Mouse (Mus musculus): Measurements from ENCODE around the gene Mybl2. TPM values are rescaled to one million over a fixed set of nuclear protein-coding genes. Genes with fewer than 3 reads are reported as not detected.

The Mybl2 gene
- 21.7 and 27.3 TPM in 2 replicates for polyA plus RNA-seq (2012)

- H3K9me3 ChIP-seq (ENCODE audit: control insufficient read depth, low read length) = no peaks in the 10 kb centered on the region
- TF ChIP-seq GATA1 (IDR thresholded peaks at IDR 0.05; ENCODE audit: low read length) (peak; percentile 59), TAL1 (IDR thresholded peaks at IDR 0.05; ENCODE audit: low read length) (peak; percentile 76)
- peaks cover 39% of the 10 kb centered on the region for H3K36me3 ChIP-seq (ENCODE audit: control insufficient read depth)
- H3K4me1 ChIP-seq (ENCODE audit: control insufficient read depth) = peaks cover 60% of the 10 kb centered on the region
- H3K4me3 ChIP-seq (replicated peaks) = peak within 1 kb of the TSS; percentile 73
- H3K27me3 ChIP-seq (ENCODE audit: control insufficient read depth) = no peaks in the 10 kb centered on the region
Observed at GRCm38 (mm10) chr2:163054335-163054840, at the start of gene Mybl2. Gene Mybl2, plus strand, starts transcription at chr2:163054687.

GRCm38 (mm10) chr2:163007299-163007698 lies 47.2 kb upstream of the Mybl2 start:
- no peaks in the 10 kb centered on the region for H3K4me1 ChIP-seq (ENCODE audit: control insufficient read depth)
- TF ChIP-seq GATA1 (IDR thresholded peaks at IDR 0.05; ENCODE audit: low read length) = no peak
- TF ChIP-seq TAL1 (IDR thresholded peaks at IDR 0.05; ENCODE audit: low read length) = no peak
- H3K36me3 ChIP-seq (ENCODE audit: control insufficient read depth) = no peaks in the 10 kb centered on the region; the same call in 1 of the 2 replicates
- no peaks in the 10 kb centered on the region for H3K9me3 ChIP-seq (ENCODE audit: control insufficient read depth, low read length)
- no peak overlapping the region for H3K4me3 ChIP-seq (replicated peaks)
- H3K27me3 ChIP-seq (ENCODE audit: control insufficient read depth) = no peaks in the 10 kb centered on the region

DNA sequence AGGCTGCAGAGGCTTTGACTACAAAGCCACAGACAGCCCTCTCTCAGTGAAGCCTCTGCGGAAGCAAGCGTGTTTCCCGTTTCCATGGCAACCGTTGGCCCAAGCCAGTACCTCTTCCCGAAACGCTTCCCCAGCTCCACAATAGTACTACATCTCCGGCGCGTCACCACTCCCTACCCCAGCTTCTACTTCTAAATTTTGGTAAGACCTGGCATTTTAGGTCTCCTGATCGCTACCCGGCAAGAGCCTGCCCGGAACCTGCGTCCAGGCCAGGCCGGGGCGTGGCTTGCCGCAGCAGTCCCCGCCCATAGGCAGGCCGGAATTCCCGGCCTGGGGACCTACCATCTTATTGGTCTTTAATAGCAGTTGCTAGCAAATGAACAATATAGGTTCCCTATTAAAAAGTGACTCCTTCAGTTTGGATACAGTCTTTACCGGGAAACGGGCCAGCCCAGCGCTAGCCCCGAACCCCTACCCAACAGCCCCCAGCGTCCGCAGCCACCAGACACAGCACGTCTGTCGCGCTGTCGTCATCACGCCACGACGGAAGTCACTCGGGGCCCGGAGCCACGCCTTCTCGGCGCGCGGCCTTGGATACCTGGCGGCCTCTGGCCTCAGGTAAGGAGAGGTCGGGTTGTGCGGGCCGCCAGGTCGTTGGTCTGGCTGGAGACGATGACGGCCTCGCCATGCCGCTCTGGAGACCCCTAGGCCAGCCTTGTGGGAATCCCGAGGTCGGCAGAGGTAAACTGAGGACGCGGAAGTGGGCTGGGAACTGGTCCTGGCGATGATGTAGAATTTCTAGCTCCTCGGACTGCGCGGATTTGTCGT lies 37.4 kb upstream of the Mybl2 start, which contains the start of gene Ift52:
Gene Ift52, plus strand, starts transcription at position 439 of the 828 bp plus-strand sequence.
- Histone ChIP-seq H3K27me3 (ENCODE audit: control insufficient read depth) (no peaks in the 10 kb centered on the region), H3K4me1 (ENCODE audit: control insufficient read depth) (peaks cover 17% of the 10 kb centered on the region), H3K4me3 (replicated peaks) (peak within 1 kb of the TSS; percentile 74), H3K36me3 (ENCODE audit: control insufficient read depth) (no peaks in the 10 kb centered on the region; the same call in 1 of the 2 replicates), H3K9me3 (ENCODE audit: control insufficient read depth, low read length) (no peaks in the 10 kb centered on the region)
- TF ChIP-seq TAL1 (IDR thresholded peaks at IDR 0.05; ENCODE audit: low read length) = no peak
- no peak for TF ChIP-seq GATA1 (IDR thresholded peaks at IDR 0.05; ENCODE audit: low read length)

GRCm38 (mm10) chr2:163031289-163031688 lies 23.2 kb upstream of the Mybl2 start:
- no peaks in the 10 kb centered on the region for H3K9me3 ChIP-seq (ENCODE audit: control insufficient read depth, low read length)
- no peaks in the 10 kb centered on the region for H3K4me1 ChIP-seq (ENCODE audit: control insufficient read depth)
- TF ChIP-seq TAL1 (IDR thresholded peaks at IDR 0.05; ENCODE audit: low read length) (no peak), GATA1 (IDR thresholded peaks at IDR 0.05; ENCODE audit: low read length) (no peak)
- H3K36me3 ChIP-seq (ENCODE audit: control insufficient read depth) = peaks cover 88% of the 10 kb centered on the region
- H3K4me3 ChIP-seq (replicated peaks) = no peak overlapping the region
- H3K27me3 ChIP-seq (ENCODE audit: control insufficient read depth) = no peaks in the 10 kb centered on the region

GRCm38 (mm10) chr2:163031757-163032156 lies 22.7 kb upstream of the Mybl2 start:
- Histone ChIP-seq H3K4me1 (ENCODE audit: control insufficient read depth) (no peaks in the 10 kb centered on the region), H3K4me3 (replicated peaks) (no peak overlapping the region), H3K27me3 (ENCODE audit: control insufficient read depth) (no peaks in the 10 kb centered on the region), H3K9me3 (ENCODE audit: control insufficient read depth, low read length) (no peaks in the 10 kb centered on the region), H3K36me3 (ENCODE audit: control insufficient read depth) (peaks cover 88% of the 10 kb centered on the region)
- no peak for TF ChIP-seq TAL1 (IDR thresholded peaks at IDR 0.05; ENCODE audit: low read length)
- no peak for TF ChIP-seq GATA1 (IDR thresholded peaks at IDR 0.05; ENCODE audit: low read length)

GRCm38 (mm10) chr2:163032622-163033021 lies 21.9 kb upstream of the Mybl2 start:
- TF ChIP-seq TAL1 (IDR thresholded peaks at IDR 0.05; ENCODE audit: low read length) = no peak
- no peak for TF ChIP-seq GATA1 (IDR thresholded peaks at IDR 0.05; ENCODE audit: low read length)
- no peaks in the 10 kb centered on the region for H3K27me3 ChIP-seq (ENCODE audit: control insufficient read depth)
- peaks cover 88% of the 10 kb centered on the region for H3K36me3 ChIP-seq (ENCODE audit: control insufficient read depth)
- H3K4me3 ChIP-seq (replicated peaks) = no peak overlapping the region
- no peaks in the 10 kb centered on the region for H3K9me3 ChIP-seq (ENCODE audit: control insufficient read depth, low read length)
- no peaks in the 10 kb centered on the region for H3K4me1 ChIP-seq (ENCODE audit: control insufficient read depth)

GRCm38 (mm10) chr2:163039940-163040339 lies 14.5 kb upstream of the Mybl2 start:
- Histone ChIP-seq H3K36me3 (ENCODE audit: control insufficient read depth) (peaks cover 88% of the 10 kb centered on the region), H3K9me3 (ENCODE audit: control insufficient read depth, low read length) (no peaks in the 10 kb centered on the region), H3K4me3 (replicated peaks) (no peak overlapping the region), H3K4me1 (ENCODE audit: control insufficient read depth) (no peaks in the 10 kb centered on the region; the same call in 1 of the 2 replicates), H3K27me3 (ENCODE audit: control insufficient read depth) (no peaks in the 10 kb centered on the region)
- no peak for TF ChIP-seq TAL1 (IDR thresholded peaks at IDR 0.05; ENCODE audit: low read length)
- no peak for TF ChIP-seq GATA1 (IDR thresholded peaks at IDR 0.05; ENCODE audit: low read length)

- no peaks in the 10 kb centered on the region for H3K27me3 ChIP-seq (ENCODE audit: control insufficient read depth)
- peaks cover 44% of the 10 kb centered on the region for H3K36me3 ChIP-seq (ENCODE audit: control insufficient read depth)
- H3K4me3 ChIP-seq (replicated peaks) = no peak overlapping the region
- H3K4me1 ChIP-seq (ENCODE audit: control insufficient read depth) = peaks cover 6% of the 10 kb centered on the region
- TF ChIP-seq GATA1 (IDR thresholded peaks at IDR 0.05; ENCODE audit: low read length) = no peak
- no peaks in the 10 kb centered on the region for H3K9me3 ChIP-seq (ENCODE audit: control insufficient read depth, low read length)
Observed at GRCm38 (mm10) chr2:163048125-163048524, 6.4 kb upstream of the Mybl2 start.

DNA sequence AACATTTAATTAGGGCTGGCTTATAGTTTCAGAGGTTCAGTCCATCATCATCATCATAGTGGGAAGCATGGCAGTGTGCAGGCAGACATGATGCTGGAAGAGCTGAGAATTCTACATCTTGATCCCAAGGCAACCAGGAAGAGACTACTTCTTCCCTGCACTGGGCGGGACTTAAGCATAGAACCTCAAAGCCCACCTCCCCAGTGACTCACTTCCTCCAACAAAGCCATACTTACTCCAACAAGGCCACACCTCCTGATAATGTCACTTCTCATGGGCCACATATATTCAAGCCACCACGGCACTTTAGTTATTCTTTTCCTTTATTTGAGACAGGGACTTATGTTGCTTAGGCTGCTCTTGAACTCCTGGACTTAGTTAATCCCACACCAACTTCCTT lies 5.4 kb upstream of the Mybl2 start:
- TF ChIP-seq TAL1 (IDR thresholded peaks at IDR 0.05; ENCODE audit: low read length) (no peak), GATA1 (IDR thresholded peaks at IDR 0.05; ENCODE audit: low read length) (no peak)
- no peaks in the 10 kb centered on the region for H3K27me3 ChIP-seq (ENCODE audit: control insufficient read depth)
- H3K9me3 ChIP-seq (ENCODE audit: control insufficient read depth, low read length) = no peaks in the 10 kb centered on the region
- H3K36me3 ChIP-seq (ENCODE audit: control insufficient read depth) = peaks cover 36% of the 10 kb centered on the region
- peaks cover 16% of the 10 kb centered on the region for H3K4me1 ChIP-seq (ENCODE audit: control insufficient read depth)
- no peak overlapping the region for H3K4me3 ChIP-seq (replicated peaks)

Measured in erythroblast, embryonic 14.5 days (primary cell).